11 mouse cellular contexts compared by ENCODE assay signal in the genomic region with DNA sequence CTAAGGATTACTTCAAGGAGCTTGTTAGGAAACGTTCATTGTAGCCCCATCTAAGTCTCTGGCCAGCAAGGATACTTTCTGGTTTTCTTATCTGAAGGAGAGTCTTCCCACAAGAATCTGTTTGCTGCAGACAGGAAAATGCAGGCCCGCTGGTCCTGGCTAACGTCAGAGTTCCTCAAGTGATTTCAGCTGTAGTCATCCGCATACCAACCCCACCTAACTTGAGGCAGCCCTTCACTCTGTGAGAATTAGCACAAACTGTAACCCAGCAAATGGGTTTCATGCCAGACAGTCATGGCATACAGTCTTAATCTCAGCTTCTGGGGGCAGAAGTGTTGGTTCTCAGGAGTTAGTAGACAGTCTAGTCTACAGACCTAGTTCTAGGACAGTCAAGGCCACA. TPM values are rescaled to one million over a fixed set of nuclear protein-coding genes. Genes with fewer than 3 reads are reported as not detected.
DNase-seq lines count a peak whose midpoint lies in the region; ATAC-seq lines count a peak whose summit lies in the region.
"Had no signal": no experiment of that assay in that cellular context is flagged by ENCODE, and none has a peak within 500 bp of the region (broad histone marks: within the 10 kb centered on the region; RNA-seq: fewer than 3 reads in every experiment).

No protein-coding gene starts in this region.

- no peak for ATAC-seq in liver, embryonic 11.5 days (replicated peaks; ENCODE audit: low FRiP score)
- ATAC-seq in liver, embryonic 12.5 days: no peak
- peak; percentile 19; the same call in 1 of the 2 replicates for ATAC-seq in megakaryocyte-erythroid progenitor cell, adult 5-6 weeks (replicated peaks; ENCODE audit: low FRiP score, low TSS enrichment, poor library complexity, severe bottlenecking)
- ATAC-seq in granulocyte monocyte progenitor cell, adult 5-6 weeks (replicated peaks; ENCODE audit: poor library complexity, severe bottlenecking): no peak
- ATAC-seq: midbrain, embryonic 16.5 days had no signal

- H3K27ac ChIP-seq in liver, embryonic 11.5 days (ENCODE audit: low read depth, low read length): no peak overlapping the region
- peak overlapping the region; percentile 79 for H3K27ac ChIP-seq in liver, embryonic 12.5 days
- H3K27ac ChIP-seq: kidney, postnatal 0 days had no signal

- no peaks in the 10 kb centered on the region for H3K9me3 ChIP-seq in liver, embryonic 11.5 days (ENCODE audit: control insufficient read depth, low read length)
- H3K9me3 ChIP-seq in liver, embryonic 12.5 days (replicated peaks): no peaks in the 10 kb centered on the region

- H3K36me3 ChIP-seq in liver, embryonic 11.5 days (ENCODE audit: control insufficient read depth, insufficient read depth, low read length): no peaks in the 10 kb centered on the region
- H3K36me3 ChIP-seq in liver, embryonic 12.5 days: peaks cover 14% of the 10 kb centered on the region

- no peaks in the 10 kb centered on the region for H3K27me3 ChIP-seq in liver, embryonic 11.5 days (replicated peaks; ENCODE audit: control insufficient read depth, insufficient read depth, low read length)
- H3K27me3 ChIP-seq in liver, embryonic 12.5 days (replicated peaks): no peaks in the 10 kb centered on the region

- H3K4me1 ChIP-seq in liver, embryonic 11.5 days (replicated peaks; ENCODE audit: control insufficient read depth, insufficient read depth, low read length): peaks cover 12% of the 10 kb centered on the region
- H3K4me1 ChIP-seq in liver, embryonic 12.5 days: peaks cover 48% of the 10 kb centered on the region

- no peak overlapping the region for H3K4me3 ChIP-seq in liver, embryonic 11.5 days (ENCODE audit: low read depth, low read length)
- no peak overlapping the region for H3K4me3 ChIP-seq in liver, embryonic 12.5 days

- no peak overlapping the region; the same call in none of the 2 replicates for H3K4me2 ChIP-seq in liver, embryonic 11.5 days
- H3K4me2 ChIP-seq in liver, embryonic 12.5 days: peak overlapping the region; percentile 88

- peak; percentile 68 for DNase-seq in liver
- DNase-seq in liver, embryonic 11.5 days (ENCODE audit: low spot score): no peak
- DNase-seq in Muller cell, postnatal 12 days (ENCODE audit: inconsistent ontology term): peak; percentile 64
- no peak for DNase-seq in left cerebral cortex, postnatal 10 days (ENCODE audit: extremely low spot score in 1 of 2, low spot score in 2 of 2)
- DNase-seq: cerebellum, adult 9-10 months; retina, postnatal 1 day had no signal

- intact Hi-C loops in left cerebral cortex, postnatal 10 days (cut with DNase I): no loop called here

- H3K9ac ChIP-seq in liver, embryonic 11.5 days (ENCODE audit: low read depth, low read length): no peak overlapping the region; the same call in 1 of the 2 replicates
- H3K9ac ChIP-seq in liver, embryonic 12.5 days: peak overlapping the region; percentile 99

- 19% methylated on average over 4 of the region's 4 CpGs for WGBS in liver, embryonic 11.5 days
- 17% methylated on average over 4 of the region's 4 CpGs for WGBS in liver, embryonic 12.5 days (ENCODE audit: insufficient replicate concordance)

RNA-seq across cellular contexts. Expression of a gene that starts 2.0 kb away (rescaled TPM):
- 121 and 130 TPM in 2 replicates for polyA plus RNA-seq in liver, embryonic 11.5 days (2014; fragmentation: Nextera tagmentation; extraction: Ambion mirVana)
- 162 and 164 TPM in 2 replicates for polyA plus RNA-seq in liver, embryonic 12.5 days (2016; fragmentation: Nextera tagmentation; extraction: Ambion mirVana)
- 37.8 and 49.7 TPM in 2 replicates for total RNA-seq in megakaryocyte-erythroid progenitor cell, adult 5-6 weeks (2014; fragmentation: Nextera tagmentation)
- total RNA-seq in megakaryocyte-erythroid progenitor cell, adult 5-6 weeks (2017): 24.1 and 29.0 TPM in 2 replicates
- total RNA-seq in left cerebral cortex, postnatal 10 days (2021): 1 to 10 TPM; 4.3 to 6.9 TPM
- 28.7 and 33.7 TPM in 2 replicates for total RNA-seq in granulocyte monocyte progenitor cell, adult 5-6 weeks (2014; fragmentation: Nextera tagmentation)
- 20.2 and 23.8 TPM in 2 replicates for total RNA-seq in granulocyte monocyte progenitor cell, adult 5-6 weeks (2017)

RNA-seq across cellular contexts. Expression of a gene that starts 42.0 kb away (rescaled TPM):
- 200 and 213 TPM in 2 replicates for polyA plus RNA-seq in liver, embryonic 11.5 days (2014; fragmentation: Nextera tagmentation; extraction: Ambion mirVana)
- polyA plus RNA-seq in liver, embryonic 12.5 days (2016; fragmentation: Nextera tagmentation; extraction: Ambion mirVana): 178 and 181 TPM in 2 replicates
- 208 and 219 TPM in 2 replicates for total RNA-seq in megakaryocyte-erythroid progenitor cell, adult 5-6 weeks (2014; fragmentation: Nextera tagmentation)
- total RNA-seq in megakaryocyte-erythroid progenitor cell, adult 5-6 weeks (2017): 621 and 796 TPM in 2 replicates
- total RNA-seq in left cerebral cortex, postnatal 10 days (2021): 10 to 100 TPM in 1 of 2 experiments, 1 to 10 TPM in 1; 9.2 to 11.9 TPM
- 115 and 179 TPM in 2 replicates for total RNA-seq in granulocyte monocyte progenitor cell, adult 5-6 weeks (2014; fragmentation: Nextera tagmentation)
- 624 and 700 TPM in 2 replicates for total RNA-seq in granulocyte monocyte progenitor cell, adult 5-6 weeks (2017)

RNA-seq across cellular contexts. Expression of a gene that starts 42.1 kb away (rescaled TPM):
- 10.0 and 10.9 TPM in 2 replicates for polyA plus RNA-seq in liver, embryonic 11.5 days (2014; fragmentation: Nextera tagmentation; extraction: Ambion mirVana)
- 6.8 and 7.1 TPM in 2 replicates for polyA plus RNA-seq in liver, embryonic 12.5 days (2016; fragmentation: Nextera tagmentation; extraction: Ambion mirVana)
- total RNA-seq in megakaryocyte-erythroid progenitor cell, adult 5-6 weeks (2014; fragmentation: Nextera tagmentation): 20.1 and 22.3 TPM in 2 replicates
- 20.3 and 26.8 TPM in 2 replicates for total RNA-seq in megakaryocyte-erythroid progenitor cell, adult 5-6 weeks (2017)
- total RNA-seq in left cerebral cortex, postnatal 10 days (2021): 10 to 100 TPM; 11.8 to 12.4 TPM
- total RNA-seq in granulocyte monocyte progenitor cell, adult 5-6 weeks (2014; fragmentation: Nextera tagmentation): 11.9 and 16.4 TPM in 2 replicates
- 20.2 and 27.6 TPM in 2 replicates for total RNA-seq in granulocyte monocyte progenitor cell, adult 5-6 weeks (2017)

Comparison
In these comparisons a context has a peak if more than half of its experiments do, and no peak if none do; other contexts are left out.
1. DNase-seq: peak in liver (single experiment) and Muller cell, postnatal 12 days (single experiment); none in liver, embryonic 11.5 days (single experiment) and left cerebral cortex, postnatal 10 days (0 of 2).
2. RNA of a gene that starts 42.0 kb away (total RNA-seq): 115 to 700 TPM in granulocyte monocyte progenitor cell, adult 5-6 weeks and 208 to 796 TPM in megakaryocyte-erythroid progenitor cell, adult 5-6 weeks; 9.2 to 11.9 TPM in left cerebral cortex, postnatal 10 days; every median in the first group is over 4 times any median in the second.